Mouse (Mus musculus) limb, embryonic 10.5 days (tissue): Measurements from ENCODE around the gene Hbb-bt. TPM values are rescaled to one million over a fixed set of nuclear protein-coding genes. Genes with fewer than 3 reads are reported as not detected.
"Not testable (repeated sequence)": the region's sequence is repeated elsewhere in the genome, so short reads cannot be mapped to it uniquely, and the experiment has no call there.

Source experiments
- DNase-seq: peaks from one replicate; pipeline ENCODE4 v3.0.0-alpha.2; 2017; ENCODE audit warnings: low spot score
- H3K27ac ChIP-seq: fragments of 300-500 bp; sonication (generic); 2 replicates; pipeline ENCODE4 v1.5.1; 2016; ENCODE audit warnings: mild to moderate bottlenecking
- H3K27me3 ChIP-seq: fragments of 300-500 bp; sonication (generic); 2 replicates; pipeline ENCODE4 v1.6.1; 2016; ENCODE audit warnings: low read depth, mild to moderate bottlenecking; ENCODE audit not compliant: poor library complexity, severe bottlenecking
- H3K36me3 ChIP-seq: fragments of 300-500 bp; sonication (generic); 2 replicates; pipeline ENCODE4 v1.6.1; 2016; ENCODE audit warnings: mild to moderate bottlenecking, moderate library complexity
- H3K4me1 ChIP-seq: fragments of 300-500 bp; sonication (generic); 2 replicates; pipeline ENCODE4 v1.6.1; 2016
- H3K4me3 ChIP-seq: fragments of 300-500 bp; sonication (generic); 2 replicates; pipeline ENCODE4 v1.5.1; 2016; ENCODE audit warnings: mild to moderate bottlenecking, moderate library complexity
- H3K9me3 ChIP-seq: fragments of 300-500 bp; sonication (generic); replicated peaks from 2 replicates; pipeline ENCODE4 v1.6.1; 2016; ENCODE audit warnings: mild to moderate bottlenecking
- WGBS: fragments of 180-500 bp; shearing (Covaris S2); methylation state at CpG from one replicate; pipeline ENCODE4 v1.1.7; 2016; 5-methylcytosine and 5-hydroxymethylcytosine counted together
- polyA plus RNA-seq: library from polyadenylated mRNA; unstranded; fragments of >200 nt; fragmentation: Nextera tagmentation; extraction: Ambion mirVana; gene quantifications from 2 replicates; pipeline ENCODE4 v1.2.1, GENCODE M21; 2016

Hbb-bt gene
- polyA plus RNA-seq, 1 experiment from 2014 or later: 327 TPM

DNA sequence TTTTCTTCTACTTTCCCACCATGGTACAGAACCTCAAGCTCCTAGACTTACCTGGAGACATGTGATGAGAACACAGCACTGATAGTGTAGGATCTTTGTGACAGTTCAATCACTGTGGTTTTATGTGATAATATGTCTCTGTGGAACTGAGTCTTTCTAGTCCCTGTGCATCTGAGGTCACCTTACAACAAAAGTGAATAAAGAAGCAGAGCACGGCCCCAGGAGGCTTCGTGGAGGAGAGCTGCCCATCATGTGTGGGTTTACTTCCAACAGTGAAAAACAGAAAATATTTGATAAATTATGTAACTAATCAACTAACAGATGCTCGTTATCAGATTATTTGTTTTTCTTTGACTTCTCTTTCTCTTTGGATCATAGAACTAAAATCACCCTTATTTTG, 34.2 kb downstream of the Hbb-bt start, which contains the start of gene Olfr68:
Gene Olfr68, minus strand, starts transcription at position 101 of the 400 bp plus-strand sequence.
- H3K4me3 ChIP-seq: no peak within 1 kb of the TSS
- no peaks in the 10 kb centered on the region for H3K27me3 ChIP-seq
- no peak for DNase-seq
- no peaks in the 10 kb centered on the region for H3K36me3 ChIP-seq
- 85% methylated on average over 3 of the region's 3 CpGs for WGBS
- H3K27ac ChIP-seq: no peak within 1 kb of the TSS
- H3K4me1 ChIP-seq: no peaks in the 10 kb centered on the region
- no peaks in the 10 kb centered on the region for H3K9me3 ChIP-seq

DNA sequence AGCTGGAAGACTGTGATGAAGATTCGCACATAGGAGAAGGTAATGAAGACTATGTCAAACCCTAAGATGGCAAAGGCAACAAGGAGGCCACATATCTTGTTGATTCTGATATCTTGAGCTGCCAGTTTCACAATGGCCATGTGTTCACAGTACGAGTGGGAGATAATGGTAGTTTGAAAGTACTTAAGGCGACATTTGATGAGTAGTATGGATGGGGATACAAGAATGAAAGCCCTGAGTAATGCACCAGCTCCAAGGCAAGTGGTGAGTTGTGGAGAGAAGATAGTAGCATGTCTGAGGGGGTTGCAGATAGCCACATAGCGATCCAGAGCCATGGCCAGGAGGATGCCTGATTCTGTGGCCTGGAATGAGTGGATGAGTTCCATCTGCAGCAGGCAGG, 36.1 kb downstream of the Hbb-bt start:
- 95% methylated on average over 4 of the region's 4 CpGs for WGBS
- H3K9me3 ChIP-seq, H3K36me3 ChIP-seq, H3K27me3 ChIP-seq, H3K4me1 ChIP-seq, DNase-seq, H3K4me3 ChIP-seq, H3K27ac ChIP-seq: not testable (repeated sequence)

DNA sequence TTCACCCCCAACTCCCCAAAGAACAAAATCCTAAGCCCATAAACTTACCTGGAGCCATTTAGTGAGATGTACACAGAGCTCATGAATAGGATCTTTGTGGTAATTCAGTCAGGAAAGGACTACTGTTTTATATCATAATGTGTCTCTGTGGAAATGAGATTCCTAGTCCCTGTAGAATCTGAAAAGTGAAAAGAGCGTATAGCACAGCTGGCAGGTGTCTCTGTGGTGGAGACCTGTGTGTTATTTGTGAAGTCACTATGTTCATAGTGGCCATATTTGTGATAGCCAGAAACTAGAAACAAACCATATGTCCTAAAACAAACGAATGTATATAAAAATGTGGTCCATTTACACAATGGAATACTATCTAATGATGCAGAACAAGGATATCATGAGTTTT, 42.3 kb downstream of the Hbb-bt start, which contains the start of gene Olfr69:
Gene Olfr69, minus strand, starts transcription at position 101 of the 400 bp plus-strand sequence.
- H3K9me3 ChIP-seq: no peaks in the 10 kb centered on the region
- no peak for DNase-seq

DNA sequence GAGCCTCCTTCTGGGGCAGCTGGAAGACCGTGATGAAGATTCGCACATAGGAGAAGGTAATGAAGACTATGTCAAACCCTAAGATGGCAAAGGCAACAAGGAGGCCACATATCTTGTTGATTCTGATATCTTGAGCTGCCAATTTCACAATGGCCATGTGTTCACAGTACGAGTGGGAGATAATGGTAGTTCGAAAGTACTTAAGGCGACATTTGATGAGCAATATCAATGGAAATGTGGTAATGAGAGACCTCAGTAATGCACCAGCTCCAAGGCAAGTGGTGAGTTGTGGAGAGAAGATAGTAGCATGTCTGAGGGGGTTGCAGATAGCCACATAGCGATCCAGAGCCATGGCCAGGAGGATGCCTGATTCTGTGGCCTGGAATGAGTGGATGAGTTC, 46.1 kb downstream of the Hbb-bt start:
- not testable (repeated sequence) for H3K36me3 ChIP-seq, H3K4me1 ChIP-seq, DNase-seq, H3K9me3 ChIP-seq, H3K27ac ChIP-seq, H3K27me3 ChIP-seq, H3K4me3 ChIP-seq
- WGBS: 92% methylated on average over 6 of the region's 6 CpGs

More for the DNA sequence above, 42.3 kb downstream of the Hbb-bt start, which contains the start of gene Olfr69:
- no peaks in the 10 kb centered on the region for H3K4me1 ChIP-seq
- H3K4me3 ChIP-seq: no peak within 1 kb of the TSS
- H3K27ac ChIP-seq: no peak within 1 kb of the TSS
- no peaks in the 10 kb centered on the region for H3K27me3 ChIP-seq
- H3K36me3 ChIP-seq: no peaks in the 10 kb centered on the region
- WGBS: 88% methylated on average over 2 of the region's 2 CpGs

Other genes starting within 250 kb of the Hbb-bt start
- gene Olfr616, start 244.9 kb downstream of the Hbb-bt start, polyA plus RNA-seq: not detected in 2 replicates
- gene Olfr617, start 240.9 kb downstream of the Hbb-bt start, polyA plus RNA-seq: not detected in 2 replicates
- not detected in 2 replicates for gene Olfr618, start 223.9 kb downstream of the Hbb-bt start, polyA plus RNA-seq
- not detected in 2 replicates for gene Olfr619, start 213.4 kb downstream of the Hbb-bt start, polyA plus RNA-seq
- not detected in 2 replicates for gene Olfr620, start 201.5 kb downstream of the Hbb-bt start, polyA plus RNA-seq
- gene Olfr622, start 171.3 kb downstream of the Hbb-bt start, polyA plus RNA-seq: not detected in 2 replicates
- not detected in 2 replicates for gene Olfr623, start 150.3 kb downstream of the Hbb-bt start, polyA plus RNA-seq
- 0.04 and 0.06 TPM in 2 replicates for gene Olfr624, start 142.8 kb downstream of the Hbb-bt start, polyA plus RNA-seq
- not detected in 2 replicates for gene Olfr625-ps1, start 131.3 kb downstream of the Hbb-bt start, polyA plus RNA-seq
- gene Olfr243, start 99.3 kb downstream of the Hbb-bt start, polyA plus RNA-seq: not detected in 2 replicates
- gene Olfr628, start 83.6 kb downstream of the Hbb-bt start, polyA plus RNA-seq: not detected in 2 replicates
- gene Olfr629, start 69.1 kb downstream of the Hbb-bt start, polyA plus RNA-seq: not detected in 2 replicates
- gene Olfr630, start 56.7 kb downstream of the Hbb-bt start, polyA plus RNA-seq: not detected in 2 replicates
- not detected in 2 replicates for gene Olfr69, start 42.4 kb downstream of the Hbb-bt start, polyA plus RNA-seq
- not detected in 2 replicates for gene Olfr68, start 34.3 kb downstream of the Hbb-bt start, polyA plus RNA-seq
- not detected in 2 replicates for gene Olfr67, start 22.2 kb downstream of the Hbb-bt start, polyA plus RNA-seq
- 49.0 and 110 TPM in 2 replicates for gene Hbb-bs, start 14.1 kb upstream of the Hbb-bt start, polyA plus RNA-seq
- 0.29 TPM in 1 of 2 replicates, not detected in the other for gene Hbb-bh2, start 26.5 kb upstream of the Hbb-bt start, polyA plus RNA-seq
- gene Hbb-bh1, start 29.2 kb upstream of the Hbb-bt start, polyA plus RNA-seq: 2,391 and 3,747 TPM in 2 replicates
- 6,719 and 7,575 TPM in 2 replicates for gene Hbb-y, start 39.2 kb upstream of the Hbb-bt start, polyA plus RNA-seq
- not detected in 2 replicates for gene Olfr66, start 72.3 kb upstream of the Hbb-bt start, polyA plus RNA-seq
- gene Olfr64, start 80.5 kb upstream of the Hbb-bt start, polyA plus RNA-seq: not detected in 2 replicates
- gene Olfr65, start 89.5 kb upstream of the Hbb-bt start, polyA plus RNA-seq: not detected in 2 replicates
- not detected in 2 replicates for gene Olfr631, start 114.8 kb upstream of the Hbb-bt start, polyA plus RNA-seq
- not detected in 2 replicates for gene Olfr632, start 120.4 kb upstream of the Hbb-bt start, polyA plus RNA-seq
- gene Olfr633, start 130.4 kb upstream of the Hbb-bt start, polyA plus RNA-seq: not detected in 2 replicates
- gene Olfr635, start 157.2 kb upstream of the Hbb-bt start, polyA plus RNA-seq: not detected in 2 replicates
- not detected in 2 replicates for gene Olfr638, start 184.8 kb upstream of the Hbb-bt start, polyA plus RNA-seq
- 0.03 TPM in 1 of 2 replicates, not detected in the other for gene Olfr639, start 203.3 kb upstream of the Hbb-bt start, polyA plus RNA-seq
- not detected in 2 replicates for gene Olfr640, start 211.6 kb upstream of the Hbb-bt start, polyA plus RNA-seq
- gene Olfr641, start 221.4 kb upstream of the Hbb-bt start, polyA plus RNA-seq: not detected in 2 replicates
- gene Olfr642, start 238.7 kb upstream of the Hbb-bt start, polyA plus RNA-seq: not detected in 2 replicates
- gene 4930516K23Rik, start 247.4 kb upstream of the Hbb-bt start, polyA plus RNA-seq: not detected in 2 replicates